Mouse (Mus musculus) limb, embryonic 14.5 days (tissue): ENCODE data around the gene C2. TPM values are rescaled to one million over a fixed set of nuclear protein-coding genes. Genes with fewer than 3 reads are reported as not detected.

Experiments
- ATAC-seq: fragments of 200-750 bp; cut with Nextera tagmentation; 2 replicates; pipeline ENCODE4 v1.8.0; 2017; ENCODE audit warnings: low read depth, moderate number of reproducible peaks, moderate TSS enrichment; ENCODE audit not compliant: low FRiP score
- DNase-seq: peaks from one replicate; pipeline ENCODE4 v3.0.0-alpha.2; 2015; ENCODE audit warnings: low spot score
- H3K27ac ChIP-seq: fragments of 300-500 bp; sonication (generic); replicated peaks from 2 replicates; pipeline ENCODE4 v1.5.1; 2014; ENCODE audit warnings: low read depth, mild to moderate bottlenecking, low read length, moderate library complexity, mixed read lengths
- H3K27me3 ChIP-seq: fragments of 300-500 bp; sonication (generic); 2 replicates; pipeline ENCODE4 v1.6.1; 2014; ENCODE audit warnings: low read length, mixed read lengths; ENCODE audit not compliant: control insufficient read depth, insufficient read depth
- H3K36me3 ChIP-seq: fragments of 300-500 bp; sonication (generic); 2 replicates; pipeline ENCODE4 v1.6.1; 2014; ENCODE audit warnings: mild to moderate bottlenecking, low read length, moderate library complexity, mixed read lengths; ENCODE audit not compliant: control insufficient read depth, insufficient read depth
- H3K4me1 ChIP-seq: fragments of 300-500 bp; sonication (generic); 2 replicates; pipeline ENCODE4 v1.6.1; 2014; ENCODE audit warnings: antibody characterized with exemption, low read length, mixed read lengths; ENCODE audit not compliant: control insufficient read depth, insufficient read depth
- H3K4me2 ChIP-seq: fragments of 300-500 bp; sonication (generic); replicated peaks from 2 replicates; pipeline ENCODE4 v1.6.1; 2014; ENCODE audit warnings: low read depth, mild to moderate bottlenecking, low read length, moderate library complexity; ENCODE audit not compliant: severe bottlenecking
- H3K4me3 ChIP-seq: fragments of 300-500 bp; sonication (generic); replicated peaks from 2 replicates; pipeline ENCODE4 v1.5.1; 2014; ENCODE audit warnings: low read length
- H3K9ac ChIP-seq: fragments of 300-500 bp; sonication (generic); 2 replicates; pipeline ENCODE4 v1.6.1; 2014; ENCODE audit warnings: mild to moderate bottlenecking, low read depth, low read length, moderate library complexity; ENCODE audit not compliant: severe bottlenecking
- H3K9me3 ChIP-seq: fragments of 300-500 bp; sonication (generic); 2 replicates; pipeline ENCODE4 v1.6.1; 2016; ENCODE audit warnings: low read length; ENCODE audit not compliant: control insufficient read depth
- POLR2A ChIP-seq: fragments of 200-500 bp; IDR thresholded peaks from 2 replicates; pipeline ENCODE4 v1.8.0; 2012; ENCODE audit warnings: inconsistent platforms, mild to moderate bottlenecking, moderate library complexity, borderline replicate concordance; ENCODE audit not compliant: insufficient read depth, insufficient read length; ENCODE audit errors: extremely low read depth
- WGBS: fragments of 180-500 bp; shearing (Covaris S2); extraction: QIAGEN DNeasy Blood & Tissue Kit; methylation state at CpG from one replicate; pipeline ENCODE4 v1.1.7; 2014; 5-methylcytosine and 5-hydroxymethylcytosine counted together
- polyA plus RNA-seq, 2 experiments: library from polyadenylated mRNA; depleted of rRNA in 1 of 2; stranded (reverse) in 1 of 2; unstranded in 1 of 2; fragments of >200 nt; fragmentation: Nextera tagmentation in 1 of 2; extraction: Ambion mirVana in 1 of 2; gene quantifications; 2 replicates each; pipeline versions ENCODE4 v1.2.1 to v1.2.3; 2012 to 2014

C2 gene
- polyA plus RNA-seq (2012; rRNA removed) (4.7 and 5.1 TPM in 2 replicates), polyA plus RNA-seq (2014; fragmentation: Nextera tagmentation; extraction: Ambion mirVana) (3.9 and 4.9 TPM in 2 replicates)

DNA sequence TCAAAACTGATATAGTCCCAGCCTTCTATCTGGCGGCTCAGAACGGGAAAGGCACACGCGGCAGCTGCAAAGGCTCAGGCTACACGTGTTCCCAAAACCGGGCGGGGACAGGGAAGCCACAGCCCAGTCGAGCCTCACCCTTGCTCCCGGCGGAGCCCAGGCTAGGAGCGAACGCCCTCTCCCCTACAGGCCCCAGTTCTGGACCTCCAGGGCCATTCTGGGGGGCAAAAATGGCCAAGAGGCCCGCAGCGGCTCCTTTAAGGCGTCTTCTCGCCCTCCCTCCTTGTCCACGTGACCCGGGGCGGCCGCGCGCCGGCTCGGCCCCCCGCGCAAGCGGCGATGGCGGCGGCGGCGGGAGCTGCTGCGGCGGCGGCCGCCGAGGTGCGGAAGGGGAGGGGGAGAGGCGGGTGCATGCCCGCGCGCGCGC lies at the start of gene C2, which contains the start of gene Ehmt2:
C2 (minus strand) TSS at position 106 of the 427 bp plus-strand sequence.
Ehmt2 (plus strand) TSS at position 310 of the 427 bp plus-strand sequence.
- no peaks in the 10 kb centered on the region for H3K27me3 ChIP-seq
- WGBS = 1% methylated on average over 16 of the region's 44 CpGs
- peaks cover 25% of the 10 kb centered on the region for H3K36me3 ChIP-seq
- peak within 1 kb of the TSS; percentile 84 for H3K4me2 ChIP-seq
- peak; percentile 47; the same call in 1 of the 2 replicates for TF ChIP-seq POLR2A
- H3K4me3 ChIP-seq = peak within 1 kb of the TSS; percentile 87
- peak within 1 kb of the TSS; percentile 94 for H3K27ac ChIP-seq
- ATAC-seq (peak; percentile 32), DNase-seq (peak; percentile 66)
- no peaks in the 10 kb centered on the region for H3K9me3 ChIP-seq
- peak within 1 kb of the TSS; percentile 91 for H3K9ac ChIP-seq
- H3K4me1 ChIP-seq = peaks cover 30% of the 10 kb centered on the region

DNA sequence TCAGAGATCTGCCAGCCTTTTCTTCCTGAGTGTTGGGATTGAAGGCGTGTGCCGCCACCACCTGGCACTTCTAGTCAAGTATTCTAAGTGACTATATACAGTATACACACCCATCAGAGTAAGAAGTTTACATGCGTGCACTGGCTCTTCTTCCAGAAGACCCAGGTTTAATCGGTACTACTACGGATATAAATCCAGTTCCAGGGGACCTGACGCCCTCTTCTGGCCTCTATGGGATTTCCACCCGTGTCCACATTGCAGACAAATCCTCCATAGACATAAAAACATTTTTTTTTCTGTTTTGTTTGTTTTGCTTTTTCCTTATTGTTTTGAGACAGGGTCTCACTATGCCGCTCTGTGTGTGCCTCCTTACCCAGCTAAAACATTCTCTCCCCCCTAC lies 49.5 kb upstream of the C2 start:
- no peak overlapping the region for H3K27ac ChIP-seq
- WGBS = 22% methylated on average over 8 of the region's 8 CpGs
- no peak overlapping the region for H3K4me3 ChIP-seq
- H3K9ac ChIP-seq = no peak overlapping the region
- TF ChIP-seq POLR2A = no peak
- no peaks in the 10 kb centered on the region for H3K9me3 ChIP-seq
- DNase-seq (no peak), ATAC-seq (no peak)
- no peak overlapping the region for H3K4me2 ChIP-seq
- H3K27me3 ChIP-seq = no peaks in the 10 kb centered on the region
- H3K4me1 ChIP-seq = peaks cover 9% of the 10 kb centered on the region
- peaks cover 23% of the 10 kb centered on the region for H3K36me3 ChIP-seq

DNA sequence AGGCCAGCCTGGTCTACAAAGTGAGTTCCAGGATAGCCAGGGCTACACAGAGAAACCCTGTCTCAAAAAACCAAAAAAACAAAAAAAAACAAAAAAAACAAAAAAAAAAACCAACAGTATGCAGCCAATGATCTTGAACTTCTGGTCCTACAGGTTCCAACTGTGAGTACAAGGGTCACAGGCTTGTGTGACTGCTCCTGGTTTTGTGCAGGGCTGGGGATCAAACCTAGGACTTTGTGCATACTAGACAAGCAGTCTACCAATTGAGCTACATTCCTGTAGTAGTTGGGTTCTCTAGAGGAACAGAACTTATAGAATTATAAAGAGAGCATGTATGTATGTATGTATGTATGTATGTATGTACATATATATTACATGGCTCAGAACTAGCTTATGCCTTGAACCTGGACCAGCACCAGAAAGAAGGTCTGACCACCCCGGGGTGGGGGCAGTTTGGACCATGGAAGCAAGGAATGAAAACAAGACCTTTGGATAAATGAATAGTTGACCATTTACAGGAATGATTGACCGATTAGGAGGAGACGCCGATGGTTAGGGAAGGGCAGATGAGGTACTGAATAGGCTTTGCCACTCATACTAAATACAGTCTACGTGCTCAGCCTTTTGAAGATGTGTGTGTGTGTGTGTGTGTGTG lies 48.5 kb upstream of the C2 start:
- DNase-seq (no peak), ATAC-seq (no peak)
- 88% methylated on average over 5 of the region's 5 CpGs for WGBS

DNA sequence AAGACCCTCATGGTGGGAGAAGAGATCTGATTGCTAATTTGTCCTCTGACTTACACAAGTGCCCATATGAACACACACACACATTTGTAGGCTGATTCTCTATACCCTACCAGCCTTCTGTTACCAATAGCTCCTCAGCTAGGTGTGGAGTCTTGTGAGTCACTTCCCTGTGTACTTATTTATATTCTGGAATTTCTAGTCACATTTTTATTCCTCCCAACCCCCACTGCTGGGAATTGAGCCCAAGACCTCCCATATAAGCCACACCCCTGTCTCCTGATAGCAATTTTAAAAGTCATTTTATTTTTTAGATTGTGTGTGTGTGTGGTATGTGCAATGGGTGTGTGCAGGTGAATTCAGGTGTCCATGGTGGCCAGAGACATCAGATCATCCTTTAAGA lies 46.3 kb upstream of the C2 start:
- ATAC-seq = no peak

More for the DNA sequence above, 48.5 kb upstream of the C2 start:
- H3K36me3 ChIP-seq = peaks cover 23% of the 10 kb centered on the region
- no peaks in the 10 kb centered on the region for H3K27me3 ChIP-seq
- H3K4me2 ChIP-seq = no peak overlapping the region
- no peak overlapping the region for H3K9ac ChIP-seq
- no peaks in the 10 kb centered on the region for H3K9me3 ChIP-seq
- H3K4me1 ChIP-seq = peaks cover 11% of the 10 kb centered on the region
- H3K4me3 ChIP-seq = no peak overlapping the region
- no peak overlapping the region for H3K27ac ChIP-seq
- no peak for TF ChIP-seq POLR2A

DNA sequence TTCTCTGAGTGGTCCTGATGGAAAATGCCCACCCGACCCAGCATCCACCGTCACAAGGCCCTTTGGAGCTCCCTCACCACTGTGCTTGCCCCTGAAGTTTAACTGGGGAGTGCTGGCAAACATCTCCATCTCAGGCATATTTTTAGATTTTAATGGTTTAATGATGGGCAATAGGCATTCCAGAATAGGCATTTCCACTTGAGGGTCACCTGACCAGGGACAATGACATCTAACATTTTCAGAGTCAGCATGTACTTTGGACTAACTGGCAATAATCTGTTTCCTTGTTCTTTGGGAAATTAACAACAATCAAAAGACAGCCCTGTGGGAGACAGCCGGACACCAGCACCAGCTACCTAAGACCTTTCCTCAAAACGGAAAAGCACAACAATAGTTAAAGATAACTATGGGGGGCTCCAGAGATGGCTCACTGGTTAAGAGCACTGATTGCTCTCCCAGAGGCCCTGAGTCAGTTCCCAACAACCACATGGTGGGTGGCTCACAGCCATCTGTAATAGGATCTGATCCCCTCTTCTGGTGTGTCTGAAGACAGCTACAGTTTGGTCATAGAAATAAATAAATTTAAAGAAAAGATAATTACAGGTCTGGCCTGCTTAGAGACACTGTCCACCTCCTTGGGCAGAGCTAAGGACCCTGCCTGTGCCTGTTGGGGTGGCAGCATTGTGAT lies 45.2 kb upstream of the C2 start:
- WGBS = 80% methylated on average over 4 of the region's 4 CpGs
- no peak for TF ChIP-seq POLR2A

More for the DNA sequence above, 46.3 kb upstream of the C2 start:
- Histone ChIP-seq H3K4me2 (no peak overlapping the region), H3K4me1 (peaks cover 5% of the 10 kb centered on the region), H3K27me3 (no peaks in the 10 kb centered on the region), H3K4me3 (no peak overlapping the region), H3K27ac (no peak overlapping the region), H3K9me3 (no peaks in the 10 kb centered on the region), H3K9ac (no peak overlapping the region), H3K36me3 (peaks cover under 1% of the 10 kb centered on the region)
- TF ChIP-seq POLR2A = no peak
- no peak for DNase-seq

More for the DNA sequence above, 45.2 kb upstream of the C2 start:
- ATAC-seq (no peak), DNase-seq (no peak)
- H3K27me3 ChIP-seq = no peaks in the 10 kb centered on the region
- H3K27ac ChIP-seq = no peak overlapping the region
- no peaks in the 10 kb centered on the region for H3K9me3 ChIP-seq
- no peak overlapping the region for H3K4me3 ChIP-seq
- peaks cover 5% of the 10 kb centered on the region for H3K4me1 ChIP-seq
- no peak overlapping the region for H3K4me2 ChIP-seq
- H3K36me3 ChIP-seq = no peaks in the 10 kb centered on the region
- no peak overlapping the region for H3K9ac ChIP-seq
